Mouse (Mus musculus) liver, embryonic 12.5 days (tissue): Measurements from ENCODE around the gene Nfe2l1. TPM values are rescaled to one million over a fixed set of nuclear protein-coding genes. Genes with fewer than 3 reads are reported as not detected.
A peak's percentile ranks its signal among the peaks of the same experiment; 100 is the strongest.
"Not testable (repeated sequence)": the region's sequence is repeated elsewhere in the genome, so short reads cannot be mapped to it uniquely, and the experiment has no call there.

ENCODE experiments used
- ATAC-seq: fragments of 200-750 bp; cut with Nextera tagmentation; 2 replicates; pipeline ENCODE4 v1.8.0; 2017; ENCODE audit warnings: moderate number of reproducible peaks, mild to moderate bottlenecking, moderate library complexity
- H3K27ac ChIP-seq: fragments of 300-500 bp; sonication (generic); 2 replicates; pipeline ENCODE4 v1.5.1; 2016; ENCODE audit warnings: mild to moderate bottlenecking
- H3K27me3 ChIP-seq: fragments of 300-500 bp; sonication (generic); replicated peaks from 2 replicates; pipeline ENCODE4 v1.6.1; 2016; ENCODE audit warnings: mild to moderate bottlenecking, moderate library complexity
- H3K36me3 ChIP-seq: fragments of 300-500 bp; sonication (generic); 2 replicates; pipeline ENCODE4 v1.6.1; 2016; ENCODE audit warnings: mild to moderate bottlenecking, moderate library complexity
- H3K4me1 ChIP-seq: fragments of 300-500 bp; sonication (generic); 2 replicates; pipeline ENCODE4 v1.6.1; 2016
- H3K4me2 ChIP-seq: fragments of 300-500 bp; sonication (generic); 2 replicates; pipeline ENCODE4 v1.6.1; 2016; ENCODE audit warnings: mild to moderate bottlenecking, moderate library complexity
- H3K4me3 ChIP-seq: fragments of 300-500 bp; sonication (generic); 2 replicates; pipeline ENCODE4 v1.5.1; 2016; ENCODE audit warnings: mild to moderate bottlenecking, moderate library complexity
- H3K9ac ChIP-seq: fragments of 300-500 bp; sonication (generic); 2 replicates; pipeline ENCODE4 v1.6.1; 2016; ENCODE audit warnings: mild to moderate bottlenecking, moderate library complexity
- H3K9me3 ChIP-seq: fragments of 300-500 bp; sonication (generic); replicated peaks from 2 replicates; pipeline ENCODE4 v1.6.1; 2016; ENCODE audit warnings: mild to moderate bottlenecking, moderate library complexity
- WGBS: fragments of 180-500 bp; shearing (Covaris S2); methylation state at CpG from one replicate; pipeline ENCODE4 v1.1.7; 2016; ENCODE audit not compliant: insufficient replicate concordance; 5-methylcytosine and 5-hydroxymethylcytosine counted together
- polyA plus RNA-seq: library from polyadenylated mRNA; unstranded; fragments of >200 nt; fragmentation: Nextera tagmentation; extraction: Ambion mirVana; gene quantifications from 2 replicates; pipeline ENCODE4 v1.2.1, GENCODE M21; 2016

Gene Nfe2l1
- polyA plus RNA-seq, 1 experiment from 2014 or later = 26.7 TPM

- no peak overlapping the region for H3K9ac ChIP-seq
- H3K4me2 ChIP-seq = no peak overlapping the region
- no peak overlapping the region for H3K27ac ChIP-seq
- no peak for ATAC-seq
- H3K36me3 ChIP-seq = peaks cover 98% of the 10 kb centered on the region
- 76% methylated on average over 2 of the region's 2 CpGs for WGBS
- no peaks in the 10 kb centered on the region for H3K27me3 ChIP-seq
- H3K4me3 ChIP-seq = no peak overlapping the region
- no peaks in the 10 kb centered on the region for H3K9me3 ChIP-seq
- no peaks in the 10 kb centered on the region for H3K4me1 ChIP-seq
Observed at GRCm38 (mm10) chr11:96814443-96814842, 15.3 kb downstream of the Nfe2l1 start.

DNA sequence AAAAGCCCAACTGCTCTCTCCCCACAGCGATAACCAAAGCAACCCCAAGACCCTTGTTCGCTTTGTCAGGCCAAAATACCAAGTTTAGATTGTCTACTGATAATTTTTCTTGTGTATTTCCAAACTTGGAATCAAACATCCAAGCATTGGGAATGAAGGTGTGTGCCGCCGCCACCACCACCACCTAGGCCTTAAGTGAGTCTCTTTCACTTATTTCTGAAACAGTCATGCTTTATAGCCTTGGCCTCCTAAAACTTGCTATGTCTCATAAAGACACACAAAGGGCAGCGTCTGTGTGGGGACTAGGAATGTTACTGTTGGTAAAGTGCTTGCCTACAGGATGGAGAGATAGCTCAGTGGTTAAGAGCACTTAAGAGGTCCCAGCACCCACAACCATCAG is 15.8 kb downstream of the Nfe2l1 start:
- H3K4me1 ChIP-seq = no peaks in the 10 kb centered on the region
- no peak overlapping the region for H3K4me2 ChIP-seq
- H3K27ac ChIP-seq = no peak overlapping the region
- no peak for ATAC-seq
- no peaks in the 10 kb centered on the region for H3K9me3 ChIP-seq
- H3K9ac ChIP-seq = no peak overlapping the region
- no peak overlapping the region for H3K4me3 ChIP-seq
- no peaks in the 10 kb centered on the region for H3K27me3 ChIP-seq
- peaks cover 98% of the 10 kb centered on the region for H3K36me3 ChIP-seq
- 84% methylated on average over 5 of the region's 5 CpGs for WGBS

DNA sequence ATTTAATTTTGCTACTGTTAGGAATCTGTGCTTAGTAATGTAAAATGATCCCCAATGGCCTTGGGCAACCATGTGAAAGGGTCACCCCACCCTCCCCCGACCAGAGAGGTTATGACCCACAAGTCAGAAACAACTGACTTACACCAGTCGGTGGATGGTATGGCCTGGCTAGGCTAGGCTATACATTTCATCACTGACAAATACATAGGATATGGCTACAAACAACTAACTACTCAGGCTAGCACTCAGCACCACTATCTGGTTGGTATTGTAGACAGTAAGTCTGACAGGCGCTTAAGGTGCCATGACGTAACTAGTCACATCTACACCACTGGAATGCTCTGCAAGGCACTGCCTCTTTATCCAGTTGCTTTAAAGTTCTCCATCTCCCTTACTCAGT is 16.3 kb downstream of the Nfe2l1 start:
- no peaks in the 10 kb centered on the region for H3K27me3 ChIP-seq
- no peak overlapping the region for H3K4me2 ChIP-seq
- H3K36me3 ChIP-seq = peaks cover 98% of the 10 kb centered on the region
- H3K9me3 ChIP-seq = no peaks in the 10 kb centered on the region
- no peak for ATAC-seq
- no peak overlapping the region for H3K9ac ChIP-seq
- no peaks in the 10 kb centered on the region for H3K4me1 ChIP-seq
- H3K27ac ChIP-seq = no peak overlapping the region
- H3K4me3 ChIP-seq = no peak overlapping the region
- WGBS = 83% methylated on average over 4 of the region's 4 CpGs

- H3K9me3 ChIP-seq, H3K27ac ChIP-seq, H3K27me3 ChIP-seq, H3K9ac ChIP-seq, H3K4me2 ChIP-seq, H3K4me3 ChIP-seq, H3K4me1 ChIP-seq, ATAC-seq: not testable (repeated sequence)
- 71% methylated on average over 1 of the region's 1 CpGs for WGBS
- peaks cover 96% of the 10 kb centered on the region for H3K36me3 ChIP-seq
Observed at GRCm38 (mm10) chr11:96811188-96811587, 18.6 kb downstream of the Nfe2l1 start.

- WGBS = 90% methylated on average over 6 of the region's 6 CpGs
- H3K9ac ChIP-seq = no peak overlapping the region
- H3K4me3 ChIP-seq = no peak overlapping the region
- no peak for ATAC-seq
- H3K27ac ChIP-seq = no peak overlapping the region
- H3K36me3 ChIP-seq = peaks cover 96% of the 10 kb centered on the region
- H3K4me1 ChIP-seq = no peaks in the 10 kb centered on the region
- H3K4me2 ChIP-seq = no peak overlapping the region
- H3K27me3 ChIP-seq = no peaks in the 10 kb centered on the region
- no peaks in the 10 kb centered on the region for H3K9me3 ChIP-seq
Observed at GRCm38 (mm10) chr11:96809562-96810235, 20.1 kb downstream of the Nfe2l1 start.

- no peaks in the 10 kb centered on the region for H3K27me3 ChIP-seq
- no peaks in the 10 kb centered on the region for H3K4me1 ChIP-seq
- H3K9me3 ChIP-seq = no peaks in the 10 kb centered on the region
- H3K4me2 ChIP-seq = no peak overlapping the region
- WGBS = 41% methylated on average over 1 of the region's 1 CpGs
- no peak overlapping the region for H3K4me3 ChIP-seq
- H3K27ac ChIP-seq = no peak overlapping the region
- H3K9ac ChIP-seq = no peak overlapping the region
- ATAC-seq = no peak
- H3K36me3 ChIP-seq = peaks cover 97% of the 10 kb centered on the region
Observed at GRCm38 (mm10) chr11:96808066-96808465, 21.7 kb downstream of the Nfe2l1 start.

DNA sequence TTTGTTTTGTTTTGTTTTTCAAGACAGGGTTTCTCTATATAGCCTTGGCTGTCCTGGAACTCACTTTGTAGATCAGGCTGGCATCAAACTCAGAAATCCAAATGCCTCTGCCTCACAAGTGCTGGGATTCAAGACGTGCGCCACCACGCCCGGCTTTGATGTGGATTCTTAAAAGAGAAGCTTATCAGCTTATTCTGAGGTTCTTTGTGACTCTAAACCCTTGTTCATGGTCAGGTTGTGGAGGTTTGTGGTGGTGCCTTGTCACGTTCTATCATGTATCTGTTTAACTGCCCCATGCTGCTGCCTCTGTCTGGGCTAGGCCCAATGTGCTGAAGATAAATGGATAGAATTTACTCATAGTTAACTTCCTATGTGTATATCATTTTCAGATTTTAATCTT is 24.2 kb downstream of the Nfe2l1 start:
- WGBS = 83% methylated on average over 5 of the region's 5 CpGs
- Histone ChIP-seq H3K36me3 (peaks cover 98% of the 10 kb centered on the region), H3K4me2 (no peak overlapping the region), H3K4me1 (no peaks in the 10 kb centered on the region), H3K9me3 (no peaks in the 10 kb centered on the region), H3K27ac (no peak overlapping the region), H3K4me3 (no peak overlapping the region), H3K27me3 (no peaks in the 10 kb centered on the region), H3K9ac (no peak overlapping the region)
- no peak for ATAC-seq

- no peak overlapping the region for H3K9ac ChIP-seq
- H3K36me3 ChIP-seq = peaks cover 89% of the 10 kb centered on the region
- ATAC-seq = no peak
- H3K4me3 ChIP-seq = no peak overlapping the region
- 75% methylated on average over 2 of the region's 2 CpGs for WGBS
- no peak overlapping the region for H3K27ac ChIP-seq
- no peaks in the 10 kb centered on the region for H3K9me3 ChIP-seq
- H3K27me3 ChIP-seq = no peaks in the 10 kb centered on the region
- peaks cover 10% of the 10 kb centered on the region for H3K4me1 ChIP-seq
- H3K4me2 ChIP-seq = no peak overlapping the region
Observed at GRCm38 (mm10) chr11:96799511-96799910, 30.3 kb downstream of the Nfe2l1 start.

DNA sequence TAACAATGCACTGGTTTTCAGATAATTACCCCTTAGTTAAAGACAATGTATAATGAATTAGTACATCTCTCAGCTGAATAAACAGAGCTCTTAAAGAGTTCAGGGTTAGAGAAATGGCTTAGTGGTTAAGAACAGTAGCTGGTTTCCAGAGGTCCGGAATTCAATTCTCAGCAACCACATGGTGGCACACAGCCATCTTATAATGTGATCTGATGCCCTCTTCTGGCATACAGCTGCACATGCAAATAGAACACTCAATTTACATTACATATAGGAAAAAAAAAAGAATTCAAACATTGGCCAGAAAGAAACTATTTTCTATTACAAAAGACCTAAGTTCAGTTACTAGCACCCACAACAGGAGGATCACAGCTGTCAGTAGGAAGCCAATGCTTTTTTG is 33.2 kb downstream of the Nfe2l1 start:
- Histone ChIP-seq H3K36me3 (peaks cover 75% of the 10 kb centered on the region), H3K27ac (no peak overlapping the region)
- no peak for ATAC-seq

DNA sequence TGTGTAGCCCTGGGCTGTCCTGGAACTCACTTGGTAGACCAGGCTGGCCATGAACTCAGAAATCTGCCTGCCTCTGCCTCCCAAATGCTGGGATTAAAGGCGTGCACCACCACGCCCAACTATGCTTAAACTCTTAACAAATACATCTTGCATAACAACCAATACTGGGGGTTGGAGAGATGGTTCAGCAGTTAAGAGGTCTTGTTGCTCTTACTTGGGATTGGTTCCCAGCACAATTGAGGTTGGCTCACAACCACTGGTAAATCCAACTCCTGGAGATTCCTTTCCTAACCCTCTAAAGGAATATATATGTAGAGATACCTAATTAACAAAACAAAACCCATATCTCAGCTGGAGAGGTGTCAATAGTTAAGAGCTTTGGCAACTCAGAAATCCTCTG is 33.7 kb downstream of the Nfe2l1 start:
- peaks cover 34% of the 10 kb centered on the region for H3K4me1 ChIP-seq
- no peak overlapping the region for H3K4me3 ChIP-seq
- H3K9me3 ChIP-seq = no peaks in the 10 kb centered on the region
- no peak overlapping the region for H3K27ac ChIP-seq
- 89% methylated on average over 2 of the region's 2 CpGs for WGBS
- no peak overlapping the region for H3K4me2 ChIP-seq
- H3K36me3 ChIP-seq = peaks cover 75% of the 10 kb centered on the region
- no peak overlapping the region for H3K9ac ChIP-seq
- H3K27me3 ChIP-seq = no peaks in the 10 kb centered on the region
- ATAC-seq = no peak

More for the DNA sequence above, 33.2 kb downstream of the Nfe2l1 start:
- no peaks in the 10 kb centered on the region for H3K9me3 ChIP-seq
- H3K27me3 ChIP-seq = no peaks in the 10 kb centered on the region
- H3K4me1 ChIP-seq = peaks cover 30% of the 10 kb centered on the region
- no peak overlapping the region for H3K4me3 ChIP-seq
- H3K4me2 ChIP-seq = no peak overlapping the region
- WGBS = 71% methylated on average over 1 of the region's 1 CpGs
- no peak overlapping the region for H3K9ac ChIP-seq

GRCm38 (mm10) chr11:96795491-96795890 is 34.3 kb downstream of the Nfe2l1 start:
- Histone ChIP-seq H3K9me3 (no peaks in the 10 kb centered on the region), H3K9ac (no peak overlapping the region), H3K36me3 (peaks cover 73% of the 10 kb centered on the region), H3K4me2 (no peak overlapping the region), H3K27ac (no peak overlapping the region), H3K27me3 (no peaks in the 10 kb centered on the region), H3K4me3 (no peak overlapping the region), H3K4me1 (peaks cover 40% of the 10 kb centered on the region)
- ATAC-seq = no peak
- WGBS = 79% methylated on average over 13 of the region's 13 CpGs

- Histone ChIP-seq H3K9me3 (no peaks in the 10 kb centered on the region), H3K4me1 (peaks cover 53% of the 10 kb centered on the region), H3K9ac (peak overlapping the region; percentile 91), H3K27me3 (no peaks in the 10 kb centered on the region), H3K4me2 (peak overlapping the region; percentile 91), H3K4me3 (peak overlapping the region; percentile 90), H3K36me3 (peaks cover 36% of the 10 kb centered on the region), H3K27ac (no peak overlapping the region; the same call in 1 of the 2 replicates)
- WGBS = 33% methylated on average over 1 of the region's 1 CpGs
- no peak for ATAC-seq
Observed at GRCm38 (mm10) chr11:96790681-96791080, 39.1 kb downstream of the Nfe2l1 start.

DNA sequence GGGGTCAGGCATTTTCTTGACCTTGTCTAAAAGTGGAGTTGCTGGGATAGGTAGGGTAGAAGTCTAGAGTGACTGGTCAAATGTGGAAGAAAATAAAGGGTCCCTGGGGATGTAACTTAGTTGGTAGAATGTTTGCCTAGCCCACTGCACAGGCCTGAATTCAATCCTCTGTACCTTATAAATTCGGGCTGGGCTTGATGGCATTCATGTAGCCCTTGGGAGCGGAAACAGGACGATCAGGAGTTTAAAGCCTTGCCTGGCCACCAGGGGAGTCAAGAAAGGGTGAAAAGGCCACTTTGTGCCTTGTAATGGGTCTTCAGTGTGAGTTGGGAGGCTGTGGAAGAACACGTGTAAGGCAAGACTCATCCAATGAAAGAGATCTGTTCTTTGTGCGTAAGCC is 39.8 kb downstream of the Nfe2l1 start:
- Histone ChIP-seq H3K9me3 (no peaks in the 10 kb centered on the region), H3K9ac (peak overlapping the region; percentile 91), H3K36me3 (peaks cover 30% of the 10 kb centered on the region), H3K4me3 (peak overlapping the region; percentile 90), H3K27me3 (no peaks in the 10 kb centered on the region), H3K4me2 (peak overlapping the region; percentile 91), H3K27ac (peak overlapping the region; percentile 95), H3K4me1 (peaks cover 46% of the 10 kb centered on the region)
- WGBS = 10% methylated on average over 5 of the region's 5 CpGs
- no peak for ATAC-seq
